Mouse (Mus musculus) bone marrow, adult 2 months (tissue): ENCODE data around the gene Cnga1.

Source experiments
- CTCF ChIP-seq: fragments of 200-500 bp; IDR thresholded peaks from 2 replicates; pipeline ENCODE4 v1.5.1; 2011; ENCODE audit warnings: low read length, control low read depth; ENCODE audit not compliant: control insufficient read depth, insufficient read depth
- POLR2A ChIP-seq: fragments of 200-500 bp; IDR thresholded peaks from 2 replicates; pipeline ENCODE4 v1.6.1; 2011; ENCODE audit warnings: low read depth, mild to moderate bottlenecking, control low read depth, low read length, borderline replicate concordance; ENCODE audit not compliant: control insufficient read depth

DNA sequence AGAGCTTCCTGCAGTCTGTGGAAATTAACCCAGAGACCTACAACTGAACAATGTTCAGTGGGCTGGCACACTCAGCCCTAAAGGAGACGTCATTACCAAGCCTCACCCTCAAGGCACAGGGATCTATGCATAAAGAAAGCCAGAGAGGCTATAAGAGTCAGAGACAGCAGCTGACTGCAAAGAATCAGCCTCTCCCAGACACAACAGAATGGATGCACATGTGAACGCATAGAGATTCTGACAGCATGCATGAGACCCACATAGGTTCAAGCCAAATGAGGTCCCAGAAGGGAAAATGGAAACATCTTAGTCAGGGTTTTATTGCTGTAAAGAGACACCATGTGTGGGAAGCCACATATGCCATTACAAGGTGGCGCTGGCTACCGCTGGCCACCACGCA, 46.4 kb upstream of the Cnga1 start:
- no peak for TF ChIP-seq CTCF
- TF ChIP-seq POLR2A = no peak
